Mouse (Mus musculus) brain, embryonic 14.5 days (tissue): Measurements from ENCODE around the gene Arid3b.

Experiments
- CTCF ChIP-seq: fragments of 200-500 bp; IDR thresholded peaks from 2 replicates; pipeline ENCODE4 v1.5.1; 2012; ENCODE audit warnings: inconsistent platforms, mild to moderate bottlenecking, moderate library complexity, borderline replicate concordance; ENCODE audit not compliant: insufficient read depth, insufficient read length; ENCODE audit errors: extremely low read depth
- POLR2A ChIP-seq: fragments of 200-500 bp; IDR thresholded peaks from 2 replicates; pipeline ENCODE4 v1.6.1; 2012; ENCODE audit warnings: mild to moderate bottlenecking, inconsistent platforms, borderline replicate concordance; ENCODE audit not compliant: poor library complexity, insufficient read depth, insufficient read length, severe bottlenecking; ENCODE audit errors: extremely low read depth

- TF ChIP-seq POLR2A: no peak
- TF ChIP-seq CTCF: no peak
These were observed 69.4 kb downstream of the Arid3b start for GRCm38 (mm10) chr9:57767231-57767630.
